Mouse (Mus musculus): ENCODE results near the gene Sync. TPM values are rescaled to one million over a fixed set of nuclear protein-coding genes. Genes with fewer than 3 reads are reported as not detected.

The Sync gene
- polyA plus RNA-seq, 1 experiment from 2014 or later: 1.7 TPM

DNA sequence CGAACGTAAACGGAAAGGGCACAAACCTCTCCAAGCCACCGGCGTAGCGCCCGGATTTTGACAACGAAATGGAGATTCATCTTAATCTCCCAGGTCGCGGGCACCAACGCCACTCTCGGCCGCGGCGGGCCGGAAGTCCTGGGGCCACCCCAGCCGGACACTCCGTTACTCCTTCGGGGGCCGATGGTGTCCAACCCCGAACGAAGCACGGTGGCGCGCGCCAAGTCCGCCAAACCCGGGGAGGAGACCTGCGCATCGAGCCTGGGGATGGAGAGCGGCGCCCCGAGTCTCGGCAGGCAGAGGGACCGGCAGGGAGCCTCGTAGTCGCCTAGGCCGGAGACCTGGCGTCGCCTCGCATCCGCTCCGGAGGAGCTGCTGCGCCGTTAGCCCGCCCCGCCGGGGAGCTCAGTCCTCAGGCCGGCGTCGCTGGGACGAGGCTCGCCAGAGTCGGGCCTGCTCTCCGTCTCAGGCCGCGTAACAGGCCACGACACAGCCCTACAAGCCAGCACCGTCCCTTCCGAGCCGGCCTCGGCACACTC is 47.3 kb downstream of the Sync start:
- Histone ChIP-seq H3K36me3 (ENCODE audit: control insufficient read depth, insufficient read depth, low read length) (0 out of 2 replicates have a peak, but pooled peaks cover 3% of the 10 kb centered on the region), H3K4me2 (ENCODE audit: low read length) (peak overlapping the region; percentile 65), H3K4me1 (ENCODE audit: control insufficient read depth, insufficient read depth, low read depth, low read length) (peaks cover 22% of the 10 kb centered on the region), H3K9me3 (ENCODE audit: control insufficient read depth, low read length) (no peaks in the 10 kb centered on the region), H3K27ac (ENCODE audit: low read depth, low read length) (peak overlapping the region; percentile 98), H3K9ac (ENCODE audit: low read depth, low read length) (peak overlapping the region; percentile 96), H3K4me3 (ENCODE audit: low read length) (peak overlapping the region; percentile 85), H3K27me3 (replicated peaks; ENCODE audit: control insufficient read depth, insufficient read depth, low read length) (no peaks in the 10 kb centered on the region)
- no peak; the same call in 1 of the 2 replicates for ATAC-seq
- under 1% methylated on average over 61 of the region's 62 CpGs for WGBS

DNA sequence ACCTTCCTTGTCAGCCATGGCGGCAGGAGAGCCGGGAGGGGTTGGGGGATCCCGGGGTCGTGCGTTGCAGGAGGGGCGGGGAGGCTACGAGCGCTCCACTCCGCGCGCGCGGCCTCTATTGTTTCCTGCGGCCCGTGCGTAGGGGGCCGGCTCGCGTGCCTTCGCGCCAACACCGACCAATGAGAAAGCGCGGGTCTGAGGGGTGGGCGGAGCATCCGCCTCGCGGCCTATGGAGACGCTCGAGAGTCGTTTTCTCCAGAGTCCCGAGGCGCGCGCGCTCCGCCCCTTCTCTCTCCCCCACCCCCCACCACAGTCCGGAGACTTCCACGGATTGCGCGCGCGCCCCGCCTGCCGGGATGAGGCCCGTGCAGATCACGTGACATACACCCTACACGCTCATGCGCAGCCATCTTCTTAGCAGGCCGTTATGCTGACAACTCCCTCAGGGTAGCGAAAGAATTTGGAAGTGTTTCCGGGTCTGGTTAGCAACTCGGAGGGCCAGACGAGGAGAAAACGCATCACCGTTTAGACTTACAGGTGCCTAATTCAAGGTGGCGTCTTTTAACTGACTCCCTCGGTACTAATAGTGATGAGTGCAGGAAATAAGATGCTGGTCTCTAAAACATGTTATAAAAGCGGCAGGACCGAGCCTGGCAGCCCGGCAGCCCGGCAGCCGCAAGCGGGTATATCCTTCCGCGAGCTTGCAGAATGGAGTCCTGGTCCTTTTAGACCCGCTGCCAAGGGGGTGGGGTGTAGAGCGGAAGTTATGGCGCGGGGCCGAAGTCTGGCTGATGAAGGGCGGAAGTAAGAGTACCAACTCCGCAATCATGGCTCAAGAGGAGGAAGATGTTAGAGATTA is 48.0 kb downstream of the Sync start, which contains the start of the genes Rbbp4 and Zbtb8os:
Rbbp4 (minus strand) TSS at position 155 of the 859 bp plus-strand sequence.
Zbtb8os (plus strand) TSS at position 480 of the 859 bp plus-strand sequence.
- peak within 1 kb of the TSS; percentile 96 for H3K9ac ChIP-seq (ENCODE audit: low read depth, low read length)
- ATAC-seq: peak; percentile 99
- WGBS: under 1% methylated on average over 65 of the region's 73 CpGs

DNA sequence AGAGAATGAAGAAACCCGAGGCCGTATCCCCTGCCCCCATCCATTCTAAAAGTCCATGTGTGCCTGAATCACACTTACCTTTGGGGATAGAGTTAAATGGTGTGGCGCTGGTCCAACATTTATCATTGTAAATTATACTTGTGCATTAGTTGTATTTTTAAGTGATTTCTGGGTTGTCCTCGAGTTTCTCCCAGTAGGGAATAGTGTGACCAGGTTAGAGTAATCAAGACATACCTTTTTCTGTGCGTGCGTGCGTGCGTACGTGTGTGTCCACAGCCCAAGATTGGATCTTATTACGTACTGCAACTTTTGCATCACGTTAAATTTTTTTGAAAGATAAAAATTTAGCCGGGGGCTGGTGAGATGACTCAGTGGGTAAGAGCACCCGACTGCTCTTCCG is 48.9 kb downstream of the Sync start:
- ATAC-seq: no peak
- 51% methylated on average over 14 of the region's 14 CpGs for WGBS
- H3K27me3 ChIP-seq (replicated peaks; ENCODE audit: control insufficient read depth, insufficient read depth, low read length): no peaks in the 10 kb centered on the region
- H3K4me2 ChIP-seq (ENCODE audit: low read length): peak overlapping the region; percentile 86
- H3K4me1 ChIP-seq (ENCODE audit: control insufficient read depth, insufficient read depth, low read depth, low read length): peaks cover 20% of the 10 kb centered on the region
- no peaks in the 10 kb centered on the region for H3K9me3 ChIP-seq (ENCODE audit: control insufficient read depth, low read length)
- H3K27ac ChIP-seq (ENCODE audit: low read depth, low read length): peak overlapping the region; percentile 99
- 0 out of 2 replicates have a peak, but pooled peaks cover 2% of the 10 kb centered on the region for H3K36me3 ChIP-seq (ENCODE audit: control insufficient read depth, insufficient read depth, low read length)
- peak overlapping the region; percentile 85 for H3K4me3 ChIP-seq (ENCODE audit: low read length)
- H3K9ac ChIP-seq (ENCODE audit: low read depth, low read length): peak overlapping the region; percentile 75

More for the DNA sequence above, 48.0 kb downstream of the Sync start, which contains the start of the genes Rbbp4 and Zbtb8os:
- H3K36me3 ChIP-seq (ENCODE audit: control insufficient read depth, insufficient read depth, low read length): 0 out of 2 replicates have a peak, but pooled peaks cover 3% of the 10 kb centered on the region
- H3K27ac ChIP-seq (ENCODE audit: low read depth, low read length): peak within 1 kb of the TSS; percentile 99
- no peaks in the 10 kb centered on the region for H3K9me3 ChIP-seq (ENCODE audit: control insufficient read depth, low read length)
- H3K4me3 ChIP-seq (ENCODE audit: low read length): peak within 1 kb of the TSS; percentile 85
- H3K27me3 ChIP-seq (replicated peaks; ENCODE audit: control insufficient read depth, insufficient read depth, low read length): no peaks in the 10 kb centered on the region
- peaks cover 22% of the 10 kb centered on the region for H3K4me1 ChIP-seq (ENCODE audit: control insufficient read depth, insufficient read depth, low read depth, low read length)
- H3K4me2 ChIP-seq (ENCODE audit: low read length): peak within 1 kb of the TSS; percentile 86

DNA sequence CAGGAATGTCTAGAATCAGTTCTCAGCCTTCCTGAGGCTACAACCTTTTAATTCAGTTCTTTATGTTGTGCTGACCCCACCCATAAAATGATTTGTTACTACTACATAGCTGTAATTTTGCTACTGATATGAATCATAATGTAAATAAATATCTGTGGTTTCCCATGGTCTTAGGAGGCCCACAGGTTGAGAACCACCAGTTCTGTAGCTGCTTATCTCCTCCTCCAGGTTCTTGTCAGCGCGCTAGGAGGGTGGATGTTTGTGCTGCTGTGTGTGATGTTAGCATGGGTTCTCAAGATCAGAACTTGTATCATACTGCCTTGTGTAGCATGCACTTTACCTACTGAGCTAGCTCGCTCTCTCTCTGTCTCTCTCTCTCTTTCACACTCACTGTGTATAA is 52.3 kb downstream of the Sync start:
- Histone ChIP-seq H3K4me2 (ENCODE audit: low read length) (no peak overlapping the region), H3K9ac (ENCODE audit: low read depth, low read length) (no peak overlapping the region), H3K9me3 (ENCODE audit: control insufficient read depth, low read length) (no peaks in the 10 kb centered on the region), H3K4me1 (ENCODE audit: control insufficient read depth, insufficient read depth, low read depth, low read length) (peaks cover 2% of the 10 kb centered on the region; the same call in 1 of the 2 replicates), H3K36me3 (ENCODE audit: control insufficient read depth, insufficient read depth, low read length) (peaks cover 9% of the 10 kb centered on the region; the same call in 1 of the 2 replicates), H3K4me3 (ENCODE audit: low read length) (no peak overlapping the region), H3K27ac (ENCODE audit: low read depth, low read length) (no peak overlapping the region), H3K27me3 (replicated peaks; ENCODE audit: control insufficient read depth, insufficient read depth, low read length) (no peaks in the 10 kb centered on the region)
- ATAC-seq: no peak
- WGBS: 91% methylated on average over 3 of the region's 3 CpGs

DNA sequence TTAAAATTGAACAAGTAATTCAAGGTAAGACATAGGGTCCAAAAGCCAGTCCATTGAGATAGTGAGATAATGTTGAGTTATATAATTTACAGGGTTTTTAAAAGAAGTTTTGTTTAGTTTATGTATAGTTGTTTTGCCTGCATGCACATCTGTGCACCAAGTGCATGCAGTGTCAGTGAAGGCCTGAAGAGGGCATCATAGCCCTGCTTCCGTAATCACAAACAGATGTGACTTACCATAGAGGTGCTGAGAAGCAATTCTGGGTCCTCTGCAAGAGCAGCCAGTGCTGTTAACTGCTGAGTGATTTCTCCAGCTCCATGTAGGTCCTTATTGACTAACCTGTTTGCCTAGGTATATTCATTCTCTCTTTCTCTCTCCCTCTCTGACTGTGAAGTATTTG is 54.5 kb downstream of the Sync start:
- Histone ChIP-seq H3K4me3 (ENCODE audit: low read length) (no peak overlapping the region), H3K9me3 (ENCODE audit: control insufficient read depth, low read length) (no peaks in the 10 kb centered on the region), H3K27ac (ENCODE audit: low read depth, low read length) (no peak overlapping the region), H3K36me3 (ENCODE audit: control insufficient read depth, insufficient read depth, low read length) (peaks cover 12% of the 10 kb centered on the region; the same call in 1 of the 2 replicates), H3K27me3 (replicated peaks; ENCODE audit: control insufficient read depth, insufficient read depth, low read length) (no peaks in the 10 kb centered on the region), H3K9ac (ENCODE audit: low read depth, low read length) (no peak overlapping the region), H3K4me1 (ENCODE audit: control insufficient read depth, insufficient read depth, low read depth, low read length) (no peaks in the 10 kb centered on the region), H3K4me2 (ENCODE audit: low read length) (no peak overlapping the region)
- no peak for ATAC-seq
- WGBS: 93% methylated on average over 1 of the region's 1 CpGs

DNA sequence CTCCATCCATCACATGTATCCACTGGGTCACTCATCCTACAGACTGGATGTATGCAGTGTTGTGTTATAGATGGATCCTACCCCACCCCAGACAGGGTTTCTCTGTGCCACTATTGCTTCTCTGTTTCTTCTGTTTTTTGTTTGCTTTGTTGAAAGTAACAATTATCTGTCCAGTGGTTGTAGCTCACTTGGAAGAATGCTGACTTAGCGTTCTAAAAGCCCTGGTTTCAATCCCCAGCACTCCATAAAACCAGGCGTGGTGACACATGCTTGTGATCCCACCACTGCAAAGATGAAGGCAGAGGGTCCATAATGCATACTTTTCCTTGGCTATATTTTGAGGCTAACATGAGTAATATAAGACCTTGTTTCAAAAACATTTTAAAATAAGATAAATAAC is 55.3 kb downstream of the Sync start:
- Histone ChIP-seq H3K36me3 (ENCODE audit: control insufficient read depth, insufficient read depth, low read length) (peaks cover 12% of the 10 kb centered on the region; the same call in 1 of the 2 replicates), H3K4me2 (ENCODE audit: low read length) (no peak overlapping the region), H3K27ac (ENCODE audit: low read depth, low read length) (no peak overlapping the region), H3K9me3 (ENCODE audit: control insufficient read depth, low read length) (no peaks in the 10 kb centered on the region), H3K9ac (ENCODE audit: low read depth, low read length) (no peak overlapping the region), H3K27me3 (replicated peaks; ENCODE audit: control insufficient read depth, insufficient read depth, low read length) (no peaks in the 10 kb centered on the region), H3K4me1 (ENCODE audit: control insufficient read depth, insufficient read depth, low read depth, low read length) (no peaks in the 10 kb centered on the region), H3K4me3 (ENCODE audit: low read length) (no peak overlapping the region)
- 92% methylated on average over 2 of the region's 2 CpGs for WGBS
- no peak for ATAC-seq

DNA sequence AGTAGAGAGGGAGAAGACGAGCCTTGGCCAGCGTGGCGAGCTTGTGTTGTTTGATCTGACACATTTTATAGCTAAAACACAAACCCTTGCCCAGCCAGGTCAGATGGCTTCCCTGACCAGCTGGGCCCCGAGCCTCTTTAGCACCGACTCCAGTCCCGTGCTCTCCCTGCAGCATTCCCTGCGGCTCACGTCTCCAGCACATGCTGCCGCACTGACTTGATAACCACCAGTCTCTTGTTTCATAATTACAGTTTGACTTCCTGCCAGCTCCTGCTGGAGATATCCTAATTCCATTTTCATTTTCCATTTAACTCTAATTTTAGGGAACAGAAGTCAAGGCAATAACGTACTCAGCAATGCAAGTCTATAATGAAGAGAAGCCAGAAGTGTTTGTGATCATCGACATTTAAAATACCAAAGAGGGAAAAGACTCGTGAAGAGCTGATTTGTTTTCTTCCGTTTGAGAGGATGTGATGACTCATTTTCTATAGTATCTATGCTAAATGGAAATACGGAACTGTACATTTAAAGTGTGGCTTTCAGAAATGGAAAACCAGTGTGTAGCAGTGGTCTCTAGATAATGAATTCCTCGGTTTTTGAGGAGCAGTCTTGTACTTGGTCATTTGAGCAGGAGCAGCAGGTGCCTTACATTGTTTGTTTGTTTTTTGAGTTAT is 59.2 kb downstream of the Sync start:
- Histone ChIP-seq H3K4me1 (ENCODE audit: control insufficient read depth, insufficient read depth, low read depth, low read length) (no peaks in the 10 kb centered on the region), H3K9ac (ENCODE audit: low read depth, low read length) (no peak overlapping the region), H3K4me2 (ENCODE audit: low read length) (no peak overlapping the region), H3K27me3 (replicated peaks; ENCODE audit: control insufficient read depth, insufficient read depth, low read length) (no peaks in the 10 kb centered on the region), H3K36me3 (ENCODE audit: control insufficient read depth, insufficient read depth, low read length) (peaks cover 12% of the 10 kb centered on the region; the same call in 1 of the 2 replicates), H3K4me3 (ENCODE audit: low read length) (no peak overlapping the region), H3K27ac (ENCODE audit: low read depth, low read length) (no peak overlapping the region), H3K9me3 (ENCODE audit: control insufficient read depth, low read length) (no peaks in the 10 kb centered on the region)
- WGBS: 84% methylated on average over 15 of the region's 15 CpGs
- no peak for ATAC-seq

DNA sequence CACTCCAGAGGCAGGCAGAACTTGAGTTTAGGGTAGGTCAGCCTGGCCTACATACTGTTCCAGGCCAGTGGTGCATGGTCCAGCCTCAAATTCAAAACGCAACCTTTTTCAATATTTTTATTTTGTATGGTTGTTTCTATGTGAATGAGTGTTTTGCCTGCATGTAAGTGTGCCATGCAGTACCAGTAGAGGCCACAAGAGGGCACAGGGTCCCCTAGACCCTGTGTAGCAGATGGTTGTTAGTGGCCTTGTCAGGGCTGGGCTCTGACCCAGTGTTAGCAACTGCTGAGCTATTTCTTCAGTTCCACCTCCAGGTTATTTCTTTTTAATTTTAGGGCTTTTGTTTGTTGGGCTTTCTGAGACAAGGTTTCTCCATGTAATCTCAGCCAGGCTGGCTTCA is 63.2 kb downstream of the Sync start:
- no peak overlapping the region for H3K27ac ChIP-seq (ENCODE audit: low read depth, low read length)
- H3K9me3 ChIP-seq (ENCODE audit: control insufficient read depth, low read length): no peaks in the 10 kb centered on the region
- H3K4me2 ChIP-seq (ENCODE audit: low read length): no peak overlapping the region
- peaks cover 5% of the 10 kb centered on the region; the same call in 1 of the 2 replicates for H3K36me3 ChIP-seq (ENCODE audit: control insufficient read depth, insufficient read depth, low read length)
- WGBS: 16% methylated on average over 1 of the region's 1 CpGs
- H3K4me3 ChIP-seq (ENCODE audit: low read length): no peak overlapping the region
- no peak overlapping the region for H3K9ac ChIP-seq (ENCODE audit: low read depth, low read length)
- H3K27me3 ChIP-seq (replicated peaks; ENCODE audit: control insufficient read depth, insufficient read depth, low read length): no peaks in the 10 kb centered on the region
- no peaks in the 10 kb centered on the region for H3K4me1 ChIP-seq (ENCODE audit: control insufficient read depth, insufficient read depth, low read depth, low read length)
- ATAC-seq: peak; percentile 84
